Mouse (Mus musculus): ENCODE data around the gene Gm37419. TPM values are rescaled to one million over a fixed set of nuclear protein-coding genes. Genes with fewer than 3 reads are reported as not detected.
A peak's percentile ranks its signal among the peaks of the same experiment; 100 is the strongest.

Gm37419 gene
- polyA plus RNA-seq, 1 experiment from 2014 or later = not detected

DNA sequence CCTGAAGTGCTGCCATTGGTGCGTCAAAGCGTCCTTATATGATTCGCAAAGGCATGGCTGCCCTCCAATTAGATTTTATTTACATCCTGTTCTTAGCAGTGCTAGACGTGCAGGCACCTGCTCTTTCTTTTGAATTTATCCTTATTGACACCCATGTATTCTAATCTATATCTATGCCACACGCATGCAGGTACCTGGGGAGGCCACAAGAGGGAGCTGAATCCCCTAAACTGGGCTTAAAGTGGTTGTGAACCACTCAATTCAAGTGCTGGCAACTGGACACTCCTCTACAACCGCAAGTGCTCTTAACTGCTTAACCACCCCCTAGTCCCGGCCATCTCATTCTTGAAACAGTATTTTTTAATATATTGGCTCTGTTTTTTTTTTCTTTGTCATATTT, 21.0 kb upstream of the Gm37419 start:
- Histone ChIP-seq H3K27me3 (ENCODE audit: control insufficient read depth, insufficient read depth, low read length) (no peaks in the 10 kb centered on the region), H3K4me2 (replicated peaks; ENCODE audit: low read depth) (no peak overlapping the region), H3K4me1 (replicated peaks; ENCODE audit: control insufficient read depth, insufficient read depth) (no peaks in the 10 kb centered on the region), H3K9me3 (ENCODE audit: control insufficient read depth, low read length) (no peaks in the 10 kb centered on the region), H3K36me3 (ENCODE audit: control insufficient read depth, insufficient read depth, low read length) (no peaks in the 10 kb centered on the region; the same call in 1 of the 2 replicates), H3K9ac (ENCODE audit: low read length) (no peak overlapping the region), H3K27ac (replicated peaks) (no peak overlapping the region), H3K4me3 (ENCODE audit: low read depth, low read length) (no peak overlapping the region)
- 80% methylated on average over 7 of the region's 7 CpGs for WGBS
- DNase-seq (ENCODE audit: low spot score) = no peak
- TF ChIP-seq EP300 (optimal IDR thresholded peaks at IDR 0.05) (no peak), CTCF (IDR thresholded peaks at IDR 0.05; ENCODE audit: low read depth) (peak; percentile 61)
- ATAC-seq (ENCODE audit: low FRiP score, low TSS enrichment) = no peak

GRCm38 (mm10) chr16:23968888-23969287, 19.4 kb upstream of the Gm37419 start:
- Histone ChIP-seq H3K4me2 (replicated peaks; ENCODE audit: low read depth) (no peak overlapping the region), H3K4me3 (ENCODE audit: low read depth, low read length) (no peak overlapping the region), H3K4me1 (replicated peaks; ENCODE audit: control insufficient read depth, insufficient read depth) (no peaks in the 10 kb centered on the region), H3K36me3 (ENCODE audit: control insufficient read depth, insufficient read depth, low read length) (no peaks in the 10 kb centered on the region; the same call in 1 of the 2 replicates), H3K9ac (ENCODE audit: low read length) (no peak overlapping the region), H3K9me3 (ENCODE audit: control insufficient read depth, low read length) (no peaks in the 10 kb centered on the region), H3K27ac (replicated peaks) (no peak overlapping the region), H3K27me3 (ENCODE audit: control insufficient read depth, insufficient read depth, low read length) (no peaks in the 10 kb centered on the region)
- DNase-seq (ENCODE audit: low spot score) (no peak), ATAC-seq (ENCODE audit: low FRiP score, low TSS enrichment) (no peak)
- 82% methylated on average over 4 of the region's 4 CpGs for WGBS
- TF ChIP-seq CTCF (IDR thresholded peaks at IDR 0.05; ENCODE audit: low read depth) (no peak), EP300 (optimal IDR thresholded peaks at IDR 0.05) (no peak)

DNA sequence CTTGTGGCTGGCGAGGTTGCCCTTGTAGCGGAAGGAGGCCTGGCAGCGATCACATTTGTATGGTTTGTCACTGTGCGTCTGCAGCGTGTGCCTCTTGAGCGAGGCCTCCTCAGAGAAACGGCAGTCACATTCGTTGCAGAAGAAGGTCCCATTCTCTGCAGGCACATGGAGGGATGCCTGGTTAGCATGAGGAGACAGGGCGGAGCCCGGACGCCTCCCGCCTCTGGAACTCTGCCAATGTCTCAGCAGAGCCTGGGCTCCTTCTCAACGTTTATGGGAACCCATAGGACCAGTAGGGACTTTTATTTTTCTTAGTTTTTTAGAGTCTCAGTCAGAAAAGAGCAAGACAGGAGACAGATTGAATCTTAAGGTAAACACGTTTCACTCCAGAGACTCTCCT, 18.4 kb upstream of the Gm37419 start:
- DNase-seq (ENCODE audit: low spot score) (peak; percentile 31), ATAC-seq (ENCODE audit: low FRiP score, low TSS enrichment) (no peak)
- no peak for TF ChIP-seq CTCF (IDR thresholded peaks at IDR 0.05; ENCODE audit: low read depth)
- TF ChIP-seq EP300 (optimal IDR thresholded peaks at IDR 0.05) = no peak
- Histone ChIP-seq H3K9me3 (ENCODE audit: control insufficient read depth, low read length) (no peaks in the 10 kb centered on the region), H3K4me3 (ENCODE audit: low read depth, low read length) (no peak overlapping the region), H3K27ac (replicated peaks) (no peak overlapping the region), H3K9ac (ENCODE audit: low read length) (no peak overlapping the region), H3K4me2 (replicated peaks; ENCODE audit: low read depth) (no peak overlapping the region), H3K4me1 (replicated peaks; ENCODE audit: control insufficient read depth, insufficient read depth) (no peaks in the 10 kb centered on the region), H3K36me3 (ENCODE audit: control insufficient read depth, insufficient read depth, low read length) (no peaks in the 10 kb centered on the region; the same call in 1 of the 2 replicates), H3K27me3 (ENCODE audit: control insufficient read depth, insufficient read depth, low read length) (no peaks in the 10 kb centered on the region)
- WGBS = 52% methylated on average over 14 of the region's 14 CpGs

DNA sequence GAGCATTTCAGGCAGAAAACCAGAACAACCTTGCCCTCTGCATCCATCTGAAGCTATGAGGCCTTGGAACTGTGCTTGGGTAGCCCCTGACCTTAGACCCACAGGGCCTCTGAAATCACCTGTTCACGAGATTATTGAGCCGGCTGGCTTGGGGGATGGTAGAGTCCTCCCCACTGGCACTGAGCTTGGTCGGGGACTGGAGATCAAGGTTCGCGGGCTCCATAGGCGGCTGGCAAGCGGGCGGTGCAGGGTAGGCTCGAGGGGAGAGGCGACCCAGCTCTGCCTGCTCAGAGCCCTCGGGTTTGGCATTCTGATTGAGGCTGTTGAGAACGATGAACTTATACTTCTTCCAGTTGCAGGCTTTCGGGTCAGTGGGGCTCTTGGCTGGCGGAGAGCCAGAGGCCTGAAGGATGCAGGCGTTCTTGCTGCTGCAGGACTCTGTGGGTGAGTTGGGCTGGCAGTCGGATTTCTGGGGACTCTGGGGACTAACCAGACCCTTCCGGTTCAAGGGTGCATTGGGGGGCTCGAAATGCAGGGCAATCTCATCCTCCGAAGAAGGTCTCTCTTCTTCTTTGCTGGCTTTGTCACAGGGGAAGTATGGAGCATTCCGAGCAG, 16.0 kb upstream of the Gm37419 start:
- H3K36me3 ChIP-seq (ENCODE audit: control insufficient read depth, insufficient read depth, low read length) = no peaks in the 10 kb centered on the region; the same call in 1 of the 2 replicates
- TF ChIP-seq CTCF (IDR thresholded peaks at IDR 0.05; ENCODE audit: low read depth) (no peak), EP300 (optimal IDR thresholded peaks at IDR 0.05) (no peak)
- no peaks in the 10 kb centered on the region for H3K4me1 ChIP-seq (replicated peaks; ENCODE audit: control insufficient read depth, insufficient read depth)
- no peaks in the 10 kb centered on the region for H3K9me3 ChIP-seq (ENCODE audit: control insufficient read depth, low read length)
- ATAC-seq (ENCODE audit: low FRiP score, low TSS enrichment) = 0 out of 2 replicates have a peak, but pooled peaks have one; percentile 21
- no peak overlapping the region for H3K9ac ChIP-seq (ENCODE audit: low read length)
- H3K27me3 ChIP-seq (ENCODE audit: control insufficient read depth, insufficient read depth, low read length) = no peaks in the 10 kb centered on the region
- H3K27ac ChIP-seq (replicated peaks) = no peak overlapping the region
- WGBS = 81% methylated on average over 20 of the region's 20 CpGs
- no peak overlapping the region for H3K4me2 ChIP-seq (replicated peaks; ENCODE audit: low read depth)
- H3K4me3 ChIP-seq (ENCODE audit: low read depth, low read length) = no peak overlapping the region
- DNase-seq (ENCODE audit: low spot score) = no peak

DNA sequence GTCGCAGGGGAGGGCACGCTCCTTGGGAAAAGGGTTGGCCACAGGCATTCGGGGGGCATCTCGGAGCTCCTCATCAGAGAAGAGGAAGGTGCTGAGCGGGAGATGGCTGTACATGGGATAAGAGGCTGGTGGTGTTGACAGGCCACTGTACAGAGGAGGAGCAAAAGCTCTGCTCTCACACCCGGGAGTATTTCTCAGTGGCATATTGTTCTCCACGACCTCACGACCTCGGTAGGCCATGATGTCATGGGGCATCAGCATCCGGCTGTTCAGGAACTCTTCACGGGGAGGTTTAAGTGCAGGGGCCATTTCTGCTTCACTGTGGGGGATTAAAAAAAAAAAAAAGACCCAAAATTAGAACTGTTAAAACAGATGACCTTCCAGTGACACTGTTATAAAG, 15.4 kb upstream of the Gm37419 start:
- Histone ChIP-seq H3K36me3 (ENCODE audit: control insufficient read depth, insufficient read depth, low read length) (no peaks in the 10 kb centered on the region; the same call in 1 of the 2 replicates), H3K4me2 (replicated peaks; ENCODE audit: low read depth) (no peak overlapping the region), H3K27ac (replicated peaks) (no peak overlapping the region), H3K4me1 (replicated peaks; ENCODE audit: control insufficient read depth, insufficient read depth) (no peaks in the 10 kb centered on the region), H3K9me3 (ENCODE audit: control insufficient read depth, low read length) (no peaks in the 10 kb centered on the region), H3K27me3 (ENCODE audit: control insufficient read depth, insufficient read depth, low read length) (no peaks in the 10 kb centered on the region), H3K9ac (ENCODE audit: low read length) (no peak overlapping the region), H3K4me3 (ENCODE audit: low read depth, low read length) (no peak overlapping the region)
- DNase-seq (ENCODE audit: low spot score) = no peak
- ATAC-seq (ENCODE audit: low FRiP score, low TSS enrichment) = no peak
- WGBS = 82% methylated on average over 11 of the region's 11 CpGs
- TF ChIP-seq EP300 (optimal IDR thresholded peaks at IDR 0.05) = no peak
- TF ChIP-seq CTCF (IDR thresholded peaks at IDR 0.05; ENCODE audit: low read depth) = no peak

DNA sequence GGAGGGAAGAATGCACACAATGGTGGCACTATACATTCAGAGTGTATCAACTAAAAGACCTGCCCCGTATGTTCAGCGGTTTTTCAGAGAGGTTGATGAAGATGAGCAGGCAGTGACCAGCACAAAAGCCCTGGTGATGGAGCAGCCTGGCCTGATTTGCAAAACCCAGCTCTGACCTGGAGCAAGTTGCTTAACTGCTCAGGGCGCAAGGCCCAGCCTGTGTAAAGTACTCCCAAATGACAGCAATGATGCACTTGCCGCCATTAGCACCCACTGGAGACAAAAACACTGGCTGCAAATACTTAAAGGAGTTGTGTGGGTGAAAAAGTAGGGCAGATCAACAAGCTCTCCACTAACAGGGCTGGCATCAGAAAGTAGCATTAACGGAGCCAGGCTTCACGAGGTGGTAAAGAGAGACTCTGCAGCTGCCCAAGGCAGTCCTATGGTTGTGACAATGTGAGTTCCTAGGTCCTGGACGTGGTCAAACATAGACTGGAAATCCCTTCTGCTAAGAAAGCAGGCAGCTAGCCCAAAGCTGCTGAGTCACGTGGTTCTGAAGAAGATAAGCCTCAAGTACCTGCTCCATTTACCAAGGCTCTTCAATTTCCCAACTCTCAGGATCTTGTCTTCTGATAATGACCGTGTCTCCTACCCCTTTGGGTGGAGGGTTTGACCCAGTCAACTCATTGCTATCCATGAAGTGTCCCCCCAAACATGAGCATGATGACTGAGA, 14.5 kb upstream of the Gm37419 start:
- ATAC-seq (ENCODE audit: low FRiP score, low TSS enrichment) (no peak), DNase-seq (ENCODE audit: low spot score) (no peak)
- H3K27ac ChIP-seq (replicated peaks) = no peak overlapping the region
- H3K4me3 ChIP-seq (ENCODE audit: low read depth, low read length) = no peak overlapping the region
- no peak overlapping the region for H3K9ac ChIP-seq (ENCODE audit: low read length)
- 88% methylated on average over 9 of the region's 9 CpGs for WGBS
- H3K9me3 ChIP-seq (ENCODE audit: control insufficient read depth, low read length) = no peaks in the 10 kb centered on the region
- TF ChIP-seq CTCF (IDR thresholded peaks at IDR 0.05; ENCODE audit: low read depth) = no peak
- no peak for TF ChIP-seq EP300 (optimal IDR thresholded peaks at IDR 0.05)
- no peaks in the 10 kb centered on the region; the same call in 1 of the 2 replicates for H3K36me3 ChIP-seq (ENCODE audit: control insufficient read depth, insufficient read depth, low read length)
- H3K4me1 ChIP-seq (replicated peaks; ENCODE audit: control insufficient read depth, insufficient read depth) = no peaks in the 10 kb centered on the region
- no peak overlapping the region for H3K4me2 ChIP-seq (replicated peaks; ENCODE audit: low read depth)
- no peaks in the 10 kb centered on the region for H3K27me3 ChIP-seq (ENCODE audit: control insufficient read depth, insufficient read depth, low read length)
